Mouse (Mus musculus): ENCODE data around the gene Coa7.

DNA sequence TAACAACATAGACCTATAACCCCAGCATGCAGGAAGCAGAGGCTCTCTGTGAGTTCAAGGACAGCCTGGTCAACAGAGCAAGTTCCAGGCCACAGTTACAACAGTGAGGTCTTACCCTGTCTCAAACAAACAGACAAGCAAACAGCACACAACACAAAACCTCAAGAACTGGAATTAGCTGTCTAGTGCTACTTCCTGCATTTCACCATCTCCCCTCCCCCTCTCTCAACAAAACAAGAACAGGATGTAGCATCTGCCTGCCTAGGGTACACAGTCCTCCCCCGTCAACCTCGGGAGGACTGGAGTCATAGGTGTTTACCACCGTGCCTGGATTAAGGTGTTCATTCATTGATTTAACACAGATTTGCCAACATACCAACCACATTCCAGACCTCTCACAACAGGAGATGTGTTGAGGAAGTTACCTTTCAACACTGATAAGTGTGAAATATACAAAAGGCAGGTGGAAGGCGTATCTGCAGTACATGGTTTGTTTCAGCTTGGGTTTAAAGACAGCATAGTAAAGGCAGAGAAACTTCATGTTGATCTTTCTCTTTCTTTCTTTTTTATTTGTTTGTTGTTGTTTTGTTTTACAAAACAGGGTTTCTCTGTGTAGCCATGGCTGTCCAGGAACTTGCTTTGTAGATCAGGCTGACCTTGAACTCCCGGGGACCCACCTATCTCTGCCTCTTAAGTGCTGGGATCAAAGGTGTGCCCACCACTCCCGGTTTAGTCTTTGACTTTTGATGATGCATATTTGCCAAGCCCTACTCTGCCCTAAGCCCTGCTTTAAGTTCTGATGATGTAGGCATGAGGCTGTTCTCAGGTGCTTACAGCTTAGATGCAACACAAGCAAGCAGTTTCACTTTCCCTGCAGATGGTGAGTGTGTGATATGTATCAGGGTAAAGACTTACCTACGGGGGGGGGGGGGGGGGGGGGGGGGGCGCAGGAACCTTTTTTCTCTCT lies 9.0 kb upstream of the Coa7 start:
- no peak for TF ChIP-seq CTCF (IDR thresholded peaks at IDR 0.05; ENCODE audit: control insufficient read depth, insufficient read depth, insufficient replicate concordance, low read depth, low read length)
- TF ChIP-seq POLR2A (IDR thresholded peaks at IDR 0.05; ENCODE audit: control insufficient read depth, low read depth, low read length) = no peak
